Mouse (Mus musculus) stomach, postnatal 0 days (tissue): Measurements from ENCODE around the gene Oprd1. TPM values are rescaled to one million over a fixed set of nuclear protein-coding genes. Genes with fewer than 3 reads are reported as not detected.
A peak's percentile ranks its signal among the peaks of the same experiment; 100 is the strongest.

Experiments
- ATAC-seq: fragments of 200-750 bp; cut with Nextera tagmentation; 2 replicates; pipeline ENCODE4 v1.8.0; 2017; ENCODE audit not compliant: low FRiP score, low TSS enrichment
- DNase-seq: peaks from one replicate; pipeline ENCODE4 v3.0.0-alpha.2; 2016; ENCODE audit warnings: low spot score
- H3K27ac ChIP-seq: fragments of 300-500 bp; sonication (generic); replicated peaks from 2 replicates; pipeline ENCODE4 v1.5.1; 2014; ENCODE audit warnings: mild to moderate bottlenecking, control low read depth
- H3K27me3 ChIP-seq: fragments of 300-500 bp; sonication (generic); 2 replicates; pipeline ENCODE4 v1.6.1; 2014; ENCODE audit warnings: low read length; ENCODE audit not compliant: control insufficient read depth, insufficient read depth
- H3K36me3 ChIP-seq: fragments of 300-500 bp; sonication (generic); 2 replicates; pipeline ENCODE4 v1.6.1; 2014; ENCODE audit warnings: low read length, mixed read lengths; ENCODE audit not compliant: control insufficient read depth, insufficient read depth
- H3K4me1 ChIP-seq: fragments of 300-500 bp; sonication (generic); replicated peaks from 2 replicates; pipeline ENCODE4 v1.6.1; 2014; ENCODE audit warnings: antibody characterized with exemption; ENCODE audit not compliant: control insufficient read depth, insufficient read depth
- H3K4me2 ChIP-seq: fragments of 300-500 bp; sonication (generic); replicated peaks from 2 replicates; pipeline ENCODE4 v1.6.1; 2014; ENCODE audit warnings: low read depth, mild to moderate bottlenecking, control low read depth, moderate library complexity
- H3K4me3 ChIP-seq: fragments of 300-500 bp; sonication (generic); 2 replicates; pipeline ENCODE4 v1.5.1; 2014; ENCODE audit warnings: low read depth, low read length, control low read depth
- H3K9ac ChIP-seq: fragments of 300-500 bp; sonication (generic); 2 replicates; pipeline ENCODE4 v1.6.1; 2014; ENCODE audit warnings: mild to moderate bottlenecking, low read length, control low read depth, mixed read lengths
- H3K9me3 ChIP-seq: fragments of 300-500 bp; sonication (generic); 2 replicates; pipeline ENCODE4 v1.6.1; 2016; ENCODE audit warnings: low read length; ENCODE audit not compliant: control insufficient read depth
- CTCF ChIP-seq: IDR thresholded peaks from 2 replicates; pipeline ENCODE4 v1.5.1; 2016; ENCODE audit warnings: antibody characterized with exemption, low read depth, mild to moderate bottlenecking, moderate library complexity
- EP300 ChIP-seq: optimal IDR thresholded peaks from 2 replicates; pipeline ENCODE3; 2016; ENCODE audit warnings: antibody characterized with exemption
- WGBS: fragments of 180-500 bp; shearing (Covaris S2); extraction: QIAGEN DNeasy Blood & Tissue Kit; methylation state at CpG from one replicate; pipeline ENCODE4 v1.1.7; 2014; 5-methylcytosine and 5-hydroxymethylcytosine counted together
- polyA plus RNA-seq: library from polyadenylated mRNA; unstranded; fragments of >200 nt; fragmentation: Nextera tagmentation; extraction: Ambion mirVana; gene quantifications from 2 replicates; pipeline ENCODE4 v1.2.1, GENCODE M21; 2015

The Oprd1 gene
- polyA plus RNA-seq, 1 experiment from 2014 or later, result 0.04 TPM

GRCm38 (mm10) chr4:132146201-132146600 is 1.9 kb upstream of the Oprd1 start:
- Histone ChIP-seq H3K4me1 (no peaks in the 10 kb centered on the region), H3K27ac (no peak overlapping the region), H3K4me2 (no peak overlapping the region)

DNA sequence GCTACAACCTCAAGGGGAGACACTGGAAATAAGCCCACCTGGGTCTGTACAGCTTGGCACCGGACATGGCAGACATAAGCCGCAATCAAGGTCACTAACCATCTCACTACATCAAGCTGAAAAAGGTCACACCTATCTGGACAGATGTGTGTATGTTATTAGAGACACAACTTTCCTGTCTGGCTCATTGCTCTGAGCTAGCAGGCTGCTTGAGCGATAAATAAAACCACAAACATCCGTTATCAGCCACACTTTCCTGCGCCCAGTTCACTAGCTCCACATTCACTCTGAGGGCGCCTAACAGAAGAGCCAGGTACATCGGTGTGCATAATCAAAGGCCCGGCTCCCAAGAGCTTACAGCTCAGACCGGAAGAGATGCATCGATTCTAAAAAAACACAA is 806 bp upstream of the Oprd1 start:
- no peaks in the 10 kb centered on the region for H3K36me3 ChIP-seq
- TF ChIP-seq EP300, result no peak
- no peak for TF ChIP-seq CTCF
- no peak for DNase-seq
- H3K4me1 ChIP-seq, result no peaks in the 10 kb centered on the region
- no peak for ATAC-seq
- no peaks in the 10 kb centered on the region for H3K27me3 ChIP-seq
- 33% methylated on average over 10 of the region's 10 CpGs for WGBS
- H3K4me3 ChIP-seq, result no peak overlapping the region
- no peak overlapping the region; the same call in 1 of the 2 replicates for H3K4me2 ChIP-seq
- no peaks in the 10 kb centered on the region for H3K9me3 ChIP-seq
- no peak overlapping the region for H3K27ac ChIP-seq
- no peak overlapping the region for H3K9ac ChIP-seq

More at GRCm38 (mm10) chr4:132146201-132146600, 1.9 kb upstream of the Oprd1 start:
- ATAC-seq (no peak), DNase-seq (no peak)
- Histone ChIP-seq H3K4me3 (no peak overlapping the region), H3K27me3 (no peaks in the 10 kb centered on the region), H3K9me3 (no peaks in the 10 kb centered on the region), H3K9ac (no peak overlapping the region), H3K36me3 (no peaks in the 10 kb centered on the region)
- TF ChIP-seq EP300 (no peak), CTCF (peak; percentile 56)
- 75% methylated on average over 5 of the region's 5 CpGs for WGBS

DNA sequence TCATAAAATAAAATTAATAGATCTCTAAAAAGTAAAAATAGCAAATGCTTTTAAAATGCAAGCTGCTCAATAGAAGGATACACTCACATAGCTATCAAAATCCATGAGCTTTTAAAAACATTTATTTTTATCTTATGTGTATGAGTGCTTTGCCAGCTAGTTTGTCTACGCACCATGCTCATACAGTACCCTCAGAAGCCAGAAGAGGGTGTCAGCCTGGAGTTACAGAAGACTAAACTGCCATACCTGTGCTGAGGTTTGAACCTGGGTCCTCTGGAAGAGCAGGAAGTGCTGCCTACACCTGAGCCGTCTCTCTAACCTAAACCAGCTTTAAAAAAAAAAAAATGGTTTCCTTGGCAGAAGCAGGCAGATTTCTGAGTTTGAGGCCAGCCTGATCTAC is 5.6 kb downstream of the Oprd1 start:
- H3K27me3 ChIP-seq, result no peaks in the 10 kb centered on the region
- no peaks in the 10 kb centered on the region for H3K4me1 ChIP-seq
- H3K36me3 ChIP-seq, result no peaks in the 10 kb centered on the region
- no peak overlapping the region for H3K9ac ChIP-seq
- no peak overlapping the region for H3K27ac ChIP-seq
- no peak overlapping the region for H3K4me3 ChIP-seq
- no peak for TF ChIP-seq CTCF
- no peak for TF ChIP-seq EP300
- ATAC-seq, result no peak
- H3K4me2 ChIP-seq, result no peak overlapping the region
- 89% methylated on average over 2 of the region's 2 CpGs for WGBS
- DNase-seq, result no peak
- H3K9me3 ChIP-seq, result no peaks in the 10 kb centered on the region

DNA sequence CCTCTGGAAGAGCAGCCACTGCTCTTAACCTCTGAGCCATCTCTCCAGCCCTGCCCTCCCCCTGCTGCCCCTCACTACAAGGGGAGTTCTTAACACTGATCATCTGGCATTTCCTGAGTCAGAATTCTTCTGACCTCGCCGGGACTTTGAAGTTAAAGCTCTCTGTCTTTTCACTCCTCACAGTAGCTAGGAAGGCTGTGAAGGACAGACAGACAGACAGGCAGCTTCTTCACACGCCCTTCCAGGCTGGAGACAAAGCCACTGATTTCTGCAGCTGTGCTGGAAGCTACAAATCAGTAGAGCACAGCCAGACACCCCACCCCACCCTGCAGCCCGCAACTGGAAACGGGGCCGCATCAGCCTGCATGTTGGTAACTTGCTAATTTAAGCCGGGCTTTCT is 7.3 kb downstream of the Oprd1 start:
- ATAC-seq (no peak), DNase-seq (no peak)
- no peaks in the 10 kb centered on the region for H3K9me3 ChIP-seq
- H3K4me2 ChIP-seq, result no peak overlapping the region
- TF ChIP-seq CTCF (no peak), EP300 (no peak)
- H3K36me3 ChIP-seq, result no peaks in the 10 kb centered on the region
- no peak overlapping the region for H3K9ac ChIP-seq
- H3K27me3 ChIP-seq, result no peaks in the 10 kb centered on the region
- 75% methylated on average over 7 of the region's 7 CpGs for WGBS
- no peaks in the 10 kb centered on the region for H3K4me1 ChIP-seq
- no peak overlapping the region for H3K27ac ChIP-seq
- H3K4me3 ChIP-seq, result no peak overlapping the region

- WGBS, result 60% methylated on average over 16 of the region's 16 CpGs
- no peak overlapping the region for H3K27ac ChIP-seq
- ATAC-seq, result no peak
Measured at GRCm38 (mm10) chr4:132133920-132134319, 10.4 kb downstream of the Oprd1 start.

DNA sequence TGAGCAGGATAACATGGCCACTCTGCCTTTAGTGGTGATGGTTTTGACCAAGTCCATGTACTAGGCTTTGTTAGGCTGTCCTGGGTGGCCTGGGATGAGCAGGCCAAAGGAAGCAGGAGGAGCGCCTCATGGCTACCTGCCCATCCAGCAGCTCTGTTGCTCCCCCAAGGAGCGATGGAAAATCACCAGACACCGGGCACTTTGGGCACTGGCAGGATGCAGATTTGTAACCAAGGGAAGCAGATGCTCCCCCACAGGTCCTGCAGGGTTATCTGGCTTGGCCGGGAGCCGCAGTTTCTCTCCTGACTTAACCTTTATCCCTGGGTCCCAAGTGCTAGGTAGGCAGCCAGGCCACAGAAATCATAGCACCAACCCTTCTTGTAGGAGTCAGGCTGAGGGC is 10.9 kb downstream of the Oprd1 start:
- DNase-seq (no peak), ATAC-seq (no peak)
- no peak overlapping the region for H3K9ac ChIP-seq
- 88% methylated on average over 5 of the region's 5 CpGs for WGBS
- no peak overlapping the region for H3K27ac ChIP-seq
- no peak overlapping the region for H3K4me3 ChIP-seq
- no peaks in the 10 kb centered on the region for H3K4me1 ChIP-seq
- no peak overlapping the region for H3K4me2 ChIP-seq
- TF ChIP-seq EP300 (no peak), CTCF (no peak)
- no peaks in the 10 kb centered on the region for H3K27me3 ChIP-seq
- H3K36me3 ChIP-seq, result no peaks in the 10 kb centered on the region
- H3K9me3 ChIP-seq, result no peaks in the 10 kb centered on the region

More at GRCm38 (mm10) chr4:132133920-132134319, 10.4 kb downstream of the Oprd1 start:
- H3K27me3 ChIP-seq, result no peaks in the 10 kb centered on the region
- TF ChIP-seq EP300 (no peak), CTCF (0 out of 2 replicates have a peak, but pooled peaks have one; percentile 6)
- no peaks in the 10 kb centered on the region for H3K36me3 ChIP-seq
- H3K4me1 ChIP-seq, result no peaks in the 10 kb centered on the region
- no peak overlapping the region for H3K4me3 ChIP-seq
- H3K9ac ChIP-seq, result no peak overlapping the region
- H3K9me3 ChIP-seq, result no peaks in the 10 kb centered on the region
- no peak overlapping the region for H3K4me2 ChIP-seq
- no peak for DNase-seq
